Mouse (Mus musculus) MEL (cell line): ENCODE results near the gene Olfr1100. TPM values are rescaled to one million over a fixed set of nuclear protein-coding genes. Genes with fewer than 3 reads are reported as not detected.

ENCODE experiments used
- DNase-seq: peaks from one replicate; pipeline ENCODE4 v3.0.0; 2011; ENCODE audit warnings: low read depth, low spot score
- H3K27ac ChIP-seq: 2 replicates; pipeline ENCODE4 v1.5.1; 2012; ENCODE audit warnings: low read depth, mild to moderate bottlenecking, control low read depth, low read length, moderate library complexity; ENCODE audit not compliant: control insufficient read depth
- H3K27me3 ChIP-seq, 2 experiments: fragments of 150-350 bp in 1 of 2; sonication (generic) in 1 of 2; 2 replicates each; pipeline ENCODE4 v1.6.1; 2012; ENCODE audit warnings: low read length in 2 of 2, mild to moderate bottlenecking in 2 of 2, improper control_type of control experiment in 1 of 2, moderate library complexity in 1 of 2; ENCODE audit not compliant: insufficient read depth in 2 of 2, control insufficient read depth in 1 of 2
- H3K36me3 ChIP-seq, 2 experiments: 2 replicates each; pipeline ENCODE4 v1.6.1; 2012 to 2014; ENCODE audit warnings: low read length in 2 of 2, improper control_type of control experiment in 1 of 2, inconsistent platforms in 1 of 2, mild to moderate bottlenecking in 1 of 2; ENCODE audit not compliant: insufficient read depth in 2 of 2, control insufficient read depth in 1 of 2
- H3K4me1 ChIP-seq, 2 experiments: fragments of 150-350 bp in 1 of 2; sonication (generic) in 1 of 2; 2 replicates each; pipeline ENCODE4 v1.6.1; 2012; ENCODE audit warnings: low read length in 2 of 2, improper control_type of control experiment in 1 of 2, mild to moderate bottlenecking in 1 of 2; ENCODE audit not compliant: insufficient read depth in 2 of 2, control insufficient read depth in 1 of 2
- H3K4me3 ChIP-seq, 2 experiments: fragments of 150-350 bp in 1 of 2; sonication (generic) in 1 of 2; 2 replicates each; pipeline ENCODE4 v1.5.1; 2012; ENCODE audit warnings: low read depth in 2 of 2, low read length in 2 of 2, mild to moderate bottlenecking in 2 of 2, moderate library complexity in 2 of 2, control low read depth in 1 of 2, improper control_type of control experiment in 1 of 2; ENCODE audit not compliant: control insufficient read depth in 1 of 2, insufficient read depth in 1 of 2
- H3K79me2 ChIP-seq: 2 replicates; pipeline ENCODE4 v1.6.1; 2012; ENCODE audit warnings: mild to moderate bottlenecking, low read length, moderate library complexity; ENCODE audit not compliant: control insufficient read depth, poor library complexity, insufficient read depth
- H3K9ac ChIP-seq: 2 replicates; pipeline ENCODE4 v1.6.1; 2012; ENCODE audit warnings: low read depth, mild to moderate bottlenecking, control low read depth, low read length, moderate library complexity; ENCODE audit not compliant: control insufficient read depth, poor library complexity, severe bottlenecking
- H3K9me3 ChIP-seq: fragments of 150-350 bp; sonication (generic); replicated peaks from 2 replicates; pipeline ENCODE4 v1.6.1; 2012; ENCODE audit warnings: mild to moderate bottlenecking, low read length, improper control_type of control experiment, moderate library complexity; ENCODE audit not compliant: insufficient read depth
- BHLHE40 ChIP-seq: IDR thresholded peaks from 2 replicates; pipeline ENCODE4 v1.6.1; 2012; ENCODE audit warnings: low read depth, mild to moderate bottlenecking, inconsistent platforms, low read length, improper control_type of control experiment, borderline replicate concordance
- CHD2 ChIP-seq: IDR thresholded peaks from 2 replicates; pipeline ENCODE4 v1.6.1; 2011; ENCODE audit warnings: low read length, improper control_type of control experiment
- ELF1 ChIP-seq: IDR thresholded peaks from 2 replicates; pipeline ENCODE4 v1.6.1; 2014; ENCODE audit warnings: low read depth, mild to moderate bottlenecking, inconsistent platforms, low read length, improper control_type of control experiment, moderate library complexity
- EP300 ChIP-seq, 2 experiments: IDR thresholded peaks; 2 replicates each; pipeline ENCODE4 v1.6.1; 2011; ENCODE audit warnings: improper control_type of control experiment in 2 of 2, low read length in 2 of 2, low read depth in 1 of 2, mild to moderate bottlenecking in 1 of 2
- ETS1 ChIP-seq: IDR thresholded peaks from 2 replicates; pipeline ENCODE4 v1.6.1; 2012; ENCODE audit warnings: low read depth, mild to moderate bottlenecking, inconsistent platforms, low read length, improper control_type of control experiment, moderate library complexity
- GATA1 ChIP-seq: IDR thresholded peaks from 2 replicates; pipeline ENCODE4 v1.6.1; 2011; ENCODE audit warnings: low read depth, low read length, improper control_type of control experiment
- HCFC1 ChIP-seq: IDR thresholded peaks from 2 replicates; pipeline ENCODE4 v1.6.1; 2012; ENCODE audit warnings: low read depth, mild to moderate bottlenecking, inconsistent platforms, low read length, improper control_type of control experiment, moderate library complexity
- KAT2A ChIP-seq: conservative IDR thresholded peaks from 2 replicates; pipeline ENCODE4 v1.6.1; 2012; ENCODE audit warnings: low read depth, low read length, improper control_type of control experiment, inconsistent platforms
- MAFK ChIP-seq: IDR thresholded peaks from 2 replicates; pipeline ENCODE4 v1.6.1; 2011; ENCODE audit warnings: low read depth, mild to moderate bottlenecking, low read length, improper control_type of control experiment, borderline replicate concordance
- MAX ChIP-seq: IDR thresholded peaks from 2 replicates; pipeline ENCODE4 v1.6.1; 2011; ENCODE audit warnings: low read length, improper control_type of control experiment
- MXI1 ChIP-seq: IDR thresholded peaks from 2 replicates; pipeline ENCODE4 v1.6.1; 2011; ENCODE audit warnings: mild to moderate bottlenecking, low read depth, low read length, improper control_type of control experiment
- POLR2A ChIP-seq, 2 experiments: IDR thresholded peaks; 2 replicates each; pipeline ENCODE4 v1.6.1; 2011 to 2012; ENCODE audit warnings: low read length in 2 of 2, mild to moderate bottlenecking in 2 of 2, control low read depth in 1 of 2, improper control_type of control experiment in 1 of 2, low read depth in 1 of 2, moderate library complexity in 1 of 2; ENCODE audit not compliant: control insufficient read depth in 1 of 2, insufficient read depth in 1 of 2, poor library complexity in 1 of 2
- SIN3A ChIP-seq: IDR thresholded peaks from 2 replicates; pipeline ENCODE4 v1.6.1; 2012; ENCODE audit warnings: low read length, improper control_type of control experiment, inconsistent platforms
- UBTF ChIP-seq: IDR thresholded peaks from 2 replicates; pipeline ENCODE4 v1.6.1; 2012; ENCODE audit warnings: low read depth, mild to moderate bottlenecking, inconsistent platforms, low read length, improper control_type of control experiment, moderate library complexity, borderline replicate concordance; ENCODE audit not compliant: insufficient read depth
- USF2 ChIP-seq, 2 experiments: IDR thresholded peaks; 2 replicates each; pipeline ENCODE4 v1.6.1; 2011 to 2012; ENCODE audit warnings: improper control_type of control experiment in 2 of 2, low read length in 2 of 2, borderline replicate concordance in 1 of 2, inconsistent platforms in 1 of 2, low read depth in 1 of 2, mild to moderate bottlenecking in 1 of 2; ENCODE audit not compliant: insufficient read depth in 1 of 2
- ZC3H11A ChIP-seq: IDR thresholded peaks from 2 replicates; pipeline ENCODE4 v1.6.1; 2012; ENCODE audit warnings: low read depth, mild to moderate bottlenecking, inconsistent platforms, low read length, improper control_type of control experiment
- ZMIZ1 ChIP-seq: IDR thresholded peaks from 2 replicates; pipeline ENCODE4 v1.6.1; 2012; ENCODE audit warnings: low read depth, mild to moderate bottlenecking, inconsistent platforms, low read length, improper control_type of control experiment, moderate library complexity
- polyA plus RNA-seq, 2 experiments: library from polyadenylated mRNA; stranded (reverse) in 1 of 2; unstranded in 1 of 2; fragments of >175 nt in 1 of 2; fragments of >200 nt in 1 of 2; gene quantifications; 2 replicates each; pipeline versions ENCODE4 v1.2.1 to v1.2.4; 2012; ENCODE audit warnings: low replicate concordance in 2 of 2, low read depth in 1 of 2; ENCODE audit not compliant: insufficient read length in 2 of 2, insufficient read depth in 1 of 2, missing spikeins in 1 of 2
- total RNA-seq: library from RNA; depleted of rRNA; stranded (reverse); fragments of 300-350 nt; gene quantifications from 2 replicates; pipeline ENCODE4 v1.2.3, GENCODE M21; 2012; rRNA removed

Olfr1100 gene
- total RNA-seq (not detected in 2 replicates), polyA plus RNA-seq (not detected)

DNA sequence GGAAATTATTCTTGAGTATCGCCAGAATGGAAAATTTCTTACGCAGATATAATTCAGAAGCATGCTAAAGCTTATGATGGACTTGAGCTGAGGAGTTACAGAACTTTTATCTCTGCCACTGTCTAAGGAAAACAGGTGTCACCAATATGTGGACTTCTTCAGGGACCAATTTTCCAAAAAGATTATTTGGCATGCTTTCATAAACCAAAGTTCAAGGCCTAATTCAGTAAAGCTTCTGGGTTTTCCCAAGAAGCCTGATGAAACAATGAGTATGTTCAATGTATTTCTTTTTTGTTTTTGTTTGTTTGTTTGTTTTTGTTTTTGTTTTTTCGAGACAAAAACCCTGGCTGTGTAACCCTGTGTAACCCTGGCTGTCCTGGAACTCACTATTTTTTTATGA lies at the start of gene Olfr1100:
Olfr1100 (minus strand) TSS at position 101 of the 400 bp plus-strand sequence.
- Histone ChIP-seq H3K4me1 (no peaks in the 10 kb centered on the region), H3K79me2 (no peaks in the 10 kb centered on the region), H3K27me3 (no peaks in the 10 kb centered on the region), H3K27ac (no peak within 1 kb of the TSS), H3K9ac (no peak within 1 kb of the TSS), H3K4me3 (no peak within 1 kb of the TSS), H3K36me3 (no peaks in the 10 kb centered on the region), H3K9me3 (no peaks in the 10 kb centered on the region)
- no peak for TF ChIP-seq ELF1
- TF ChIP-seq MAX, result no peak
- no peak for TF ChIP-seq ETS1
- no peak for TF ChIP-seq MAFK
- no peak for TF ChIP-seq HCFC1
- no peak for TF ChIP-seq GATA1
- DNase-seq, result no peak

DNA sequence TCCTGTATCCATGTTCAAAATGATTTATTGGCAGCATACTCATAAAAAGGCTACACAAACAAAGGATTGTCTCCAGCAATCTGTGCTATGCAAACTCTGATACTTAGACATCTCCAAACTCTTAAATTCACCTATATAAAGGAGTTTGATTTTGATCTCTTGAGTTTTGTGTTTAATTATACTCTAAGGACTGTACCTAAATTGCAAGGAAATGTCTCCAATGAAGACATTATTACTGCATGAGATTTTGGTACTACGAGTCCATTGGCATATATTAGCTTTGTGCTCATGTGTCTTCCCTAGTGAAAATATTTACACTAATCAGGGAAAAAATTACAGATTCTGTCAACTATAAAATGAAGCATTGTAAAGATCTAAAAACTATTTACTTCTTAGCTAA lies 47.2 kb upstream of the Olfr1100 start, which contains the start of gene Olfr1104:
Olfr1104 (minus strand) TSS at position 101 of the 400 bp plus-strand sequence.
- H3K79me2 ChIP-seq, result no peaks in the 10 kb centered on the region
- H3K9ac ChIP-seq, result no peak within 1 kb of the TSS
- H3K27ac ChIP-seq, result no peak within 1 kb of the TSS
- H3K4me1 ChIP-seq, result no peaks in the 10 kb centered on the region
- no peaks in the 10 kb centered on the region for H3K27me3 ChIP-seq
- no peak for DNase-seq
- TF ChIP-seq KAT2A (no peak), ZC3H11A (no peak), ZMIZ1 (no peak), POLR2A (IDR thresholded peaks at IDR 0.05; ENCODE audit: control insufficient read depth in 1 of 2, insufficient read depth in 1 of 2, low read depth in 1 of 2, low read length in 2 of 2, poor library complexity in 1 of 2) (no peak), BHLHE40 (no peak), CHD2 (no peak), ELF1 (no peak), MAX (no peak), GATA1 (no peak)
- H3K9me3 ChIP-seq, result no peaks in the 10 kb centered on the region
- H3K36me3 ChIP-seq, result no peaks in the 10 kb centered on the region
- no peak within 1 kb of the TSS for H3K4me3 ChIP-seq

DNA sequence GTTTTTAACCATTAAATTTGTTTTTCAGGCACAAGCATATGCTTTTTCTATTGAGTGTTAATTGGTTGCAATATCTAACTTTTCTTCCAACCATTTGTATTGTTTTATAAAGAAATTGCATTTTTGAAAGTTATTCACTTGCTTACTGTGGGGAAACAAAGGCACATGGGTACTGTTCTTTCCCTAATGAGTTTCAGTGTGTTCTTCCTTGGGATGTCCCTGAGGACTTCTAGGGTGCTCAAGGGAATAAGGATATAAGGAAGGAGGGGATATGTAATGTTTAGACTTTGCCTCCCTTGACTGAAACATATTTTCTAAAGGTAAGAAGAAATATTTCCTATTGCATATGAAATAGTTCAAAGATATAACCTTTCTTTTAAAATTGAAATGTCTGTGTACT lies 18.3 kb upstream of the Olfr1100 start, which contains the start of gene Olfr1102:
Olfr1102 (plus strand) TSS at position 301 of the 400 bp plus-strand sequence.
- no peak within 1 kb of the TSS for H3K9ac ChIP-seq
- H3K27me3 ChIP-seq, result no peaks in the 10 kb centered on the region
- H3K79me2 ChIP-seq, result no peaks in the 10 kb centered on the region
- DNase-seq, result no peak
- H3K36me3 ChIP-seq, result no peaks in the 10 kb centered on the region
- no peak within 1 kb of the TSS for H3K4me3 ChIP-seq
- no peaks in the 10 kb centered on the region for H3K4me1 ChIP-seq
- H3K9me3 ChIP-seq, result no peaks in the 10 kb centered on the region
- no peak within 1 kb of the TSS for H3K27ac ChIP-seq
- TF ChIP-seq EP300 (IDR thresholded peaks at IDR 0.05; ENCODE audit: low read depth in 1 of 2, low read length in 2 of 2) (no peak), USF2 (IDR thresholded peaks at IDR 0.05; ENCODE audit: borderline replicate concordance in 1 of 2, insufficient read depth in 1 of 2, low read depth in 1 of 2, low read length in 2 of 2) (no peak), POLR2A (IDR thresholded peaks at IDR 0.05; ENCODE audit: control insufficient read depth in 1 of 2, insufficient read depth in 1 of 2, low read depth in 1 of 2, low read length in 2 of 2, poor library complexity in 1 of 2) (no peak), GATA1 (no peak), MXI1 (no peak), SIN3A (no peak), UBTF (no peak)
